Mouse (Mus musculus) layer of hippocampus, adult 18-20 months (tissue): ENCODE results near the gene Rbms3. TPM values are rescaled to one million over a fixed set of nuclear protein-coding genes. Genes with fewer than 3 reads are reported as not detected.
A peak's percentile ranks its signal among the peaks of the same experiment; 100 is the strongest.

ENCODE experiments used
- DNase-seq, 2 experiments: peaks; one replicate each; pipeline ENCODE4 v3.0.0; 2022; ENCODE audit warnings: low spot score in 2 of 2
- total RNA-seq, 2 experiments: library from RNA; stranded (reverse); gene quantifications; 2 replicates each; pipeline ENCODE4 v1.2.3; 2021

The Rbms3 gene
- total RNA-seq, 2 experiments from 2014 or later, result 14.8 to 16.6 TPM

DNA sequence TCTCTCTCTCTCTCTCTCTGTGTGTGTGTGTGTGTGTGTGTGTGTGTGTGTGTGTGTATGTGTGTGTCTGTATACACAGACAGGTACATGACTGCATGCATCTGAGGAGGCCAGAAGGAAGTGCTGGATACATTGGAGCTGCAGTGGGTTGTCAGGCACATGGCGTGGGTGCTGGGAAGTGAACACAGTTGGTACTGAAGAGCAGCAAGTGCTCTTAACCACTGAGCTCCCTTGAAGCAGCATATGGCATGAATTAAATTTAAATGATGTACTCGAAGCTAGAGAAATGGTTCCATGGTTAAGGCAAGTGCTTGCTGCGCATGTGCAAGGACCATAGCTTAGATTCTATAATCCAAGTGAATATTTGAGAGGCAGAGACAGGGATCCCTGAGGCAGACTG, 772.6 kb downstream of the Rbms3 start:
- peak; percentile 63 to 74 for DNase-seq

DNA sequence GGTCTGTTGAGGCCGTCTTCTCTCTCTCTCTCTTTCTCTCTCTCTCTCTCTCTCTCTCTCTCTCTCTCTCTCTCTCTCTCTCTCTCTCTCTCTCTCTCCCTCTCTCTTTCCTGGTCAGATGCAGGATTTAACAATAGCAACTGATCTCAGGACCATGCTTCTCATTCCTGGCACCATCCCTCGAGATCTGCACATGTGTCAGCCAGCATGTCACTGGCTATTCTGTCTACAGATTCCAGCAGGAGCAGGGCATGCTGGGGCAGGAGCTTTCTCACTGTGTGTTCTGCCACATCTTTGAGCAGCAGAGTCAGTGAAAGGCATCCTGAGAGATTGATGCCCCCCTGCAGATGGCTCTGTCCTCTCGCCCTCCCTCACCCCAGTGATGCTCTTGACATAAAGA, 774.0 kb downstream of the Rbms3 start:
- DNase-seq, result no peak

DNA sequence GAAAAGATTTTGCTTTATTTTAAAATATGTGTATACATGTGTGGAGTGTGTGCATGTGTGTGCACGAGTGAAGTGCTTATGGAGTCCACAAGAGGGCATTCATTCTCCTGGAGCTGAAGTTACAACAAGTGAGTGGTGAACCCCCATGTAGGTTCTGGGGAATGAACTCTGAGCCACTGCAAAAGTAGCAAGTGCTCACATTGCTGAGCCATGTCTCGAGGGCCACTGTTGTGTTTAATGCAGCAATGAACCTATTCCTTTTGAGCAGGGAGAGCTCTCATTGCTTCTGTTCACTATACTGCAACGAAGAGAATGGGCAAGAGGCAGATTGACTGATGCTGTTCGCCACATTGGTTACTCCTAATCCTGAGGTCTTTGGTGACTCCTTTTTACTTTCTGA, 780.8 kb downstream of the Rbms3 start:
- no peak for DNase-seq

DNA sequence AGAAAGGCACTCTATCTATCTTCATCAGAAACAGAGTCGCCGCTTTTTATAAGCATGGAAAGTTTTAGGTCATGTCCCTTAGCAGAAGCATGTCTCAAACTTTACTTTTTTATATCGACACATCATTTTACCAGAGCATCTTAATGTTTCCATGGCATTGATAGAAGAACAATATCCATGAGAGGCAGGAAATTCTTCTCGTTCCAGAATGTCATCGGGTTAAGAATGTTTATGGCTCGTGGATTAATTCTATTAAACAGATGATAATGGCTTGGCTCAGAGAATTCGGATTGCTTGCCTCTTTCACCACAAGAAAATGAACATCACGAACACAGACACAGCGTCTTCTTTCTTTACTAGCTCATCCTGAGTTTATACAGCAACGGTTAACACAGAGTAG, 781.5 kb downstream of the Rbms3 start:
- DNase-seq, result no peak

DNA sequence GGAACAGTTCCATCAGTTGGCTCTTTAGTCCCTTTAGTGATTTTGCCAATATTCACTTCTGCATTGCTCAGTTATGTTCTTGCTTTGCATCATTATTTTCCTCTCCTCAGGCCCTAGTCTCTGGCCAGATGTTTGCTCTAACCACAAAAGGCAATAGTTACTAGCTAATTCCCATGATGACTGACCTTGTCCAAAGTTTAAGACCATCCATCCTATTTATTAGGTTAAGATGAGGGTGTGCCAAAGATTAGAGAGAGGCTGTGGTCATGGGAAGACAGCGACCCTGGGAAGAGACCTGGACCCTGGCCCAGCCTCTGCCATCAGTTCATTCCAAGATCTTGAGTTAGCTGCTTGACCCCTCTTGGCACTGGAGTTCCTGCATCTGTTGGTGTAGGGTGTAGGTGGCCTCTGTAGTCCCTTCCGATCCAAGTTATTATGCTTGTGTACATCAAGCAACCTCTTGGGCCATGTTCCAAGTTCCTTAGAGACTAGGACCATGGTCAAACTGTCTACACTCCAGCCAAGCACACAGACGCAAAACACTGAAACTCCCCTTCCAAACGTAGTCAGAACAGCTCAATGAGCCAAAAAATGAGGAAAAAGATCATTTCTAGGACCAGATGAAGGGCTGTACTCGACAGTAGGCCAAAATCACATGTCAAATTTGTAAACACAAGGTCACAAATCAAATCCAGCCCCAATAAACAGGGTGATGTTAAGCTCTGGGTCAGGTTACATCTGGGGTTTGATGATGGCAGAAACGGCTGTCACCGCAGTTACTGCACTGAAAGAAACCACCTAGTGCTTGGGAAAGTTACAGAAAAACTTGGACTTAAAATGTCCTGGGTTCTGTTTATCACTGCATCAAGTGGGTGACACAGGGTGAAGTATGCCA, 782.2 kb downstream of the Rbms3 start:
- no peak for DNase-seq

DNA sequence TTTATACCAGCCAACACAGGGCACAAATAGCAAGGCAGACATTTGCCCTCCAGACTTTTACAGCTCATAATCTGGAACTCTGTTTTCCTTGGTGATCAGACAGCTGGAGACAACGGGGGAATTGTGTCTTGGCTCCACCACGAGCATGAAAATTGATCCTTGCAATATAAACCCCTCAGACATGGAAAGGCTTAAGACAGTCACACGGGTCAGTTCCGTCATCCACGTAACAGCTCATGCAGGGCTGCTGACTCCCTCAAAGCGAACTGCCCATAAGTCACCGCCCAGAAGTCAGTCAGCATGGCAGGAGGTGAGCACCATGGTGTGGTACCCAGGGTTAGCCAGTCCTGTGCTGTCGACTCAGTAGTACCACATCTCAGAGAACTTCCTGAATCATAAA, 794.8 kb downstream of the Rbms3 start:
- no peak for DNase-seq

DNA sequence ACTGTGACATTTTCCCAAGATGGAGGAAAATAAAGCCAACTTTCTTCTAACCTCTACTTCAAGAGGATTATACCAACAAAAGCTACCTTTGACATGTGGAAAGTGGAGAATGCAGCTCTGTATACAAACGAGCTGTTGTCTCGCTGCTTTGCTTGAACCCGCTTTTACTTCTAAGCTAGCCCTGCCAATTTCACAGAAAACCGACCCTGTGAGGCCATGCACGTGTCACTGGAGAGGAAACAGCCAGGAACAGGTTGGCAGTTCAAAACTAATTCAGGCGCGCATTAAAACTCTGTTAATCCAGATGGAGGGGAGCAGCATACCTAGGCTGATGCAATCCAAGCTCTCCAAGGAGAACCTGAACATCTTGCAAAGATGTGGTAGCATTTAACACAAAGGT, 796.0 kb downstream of the Rbms3 start:
- no peak for DNase-seq

DNA sequence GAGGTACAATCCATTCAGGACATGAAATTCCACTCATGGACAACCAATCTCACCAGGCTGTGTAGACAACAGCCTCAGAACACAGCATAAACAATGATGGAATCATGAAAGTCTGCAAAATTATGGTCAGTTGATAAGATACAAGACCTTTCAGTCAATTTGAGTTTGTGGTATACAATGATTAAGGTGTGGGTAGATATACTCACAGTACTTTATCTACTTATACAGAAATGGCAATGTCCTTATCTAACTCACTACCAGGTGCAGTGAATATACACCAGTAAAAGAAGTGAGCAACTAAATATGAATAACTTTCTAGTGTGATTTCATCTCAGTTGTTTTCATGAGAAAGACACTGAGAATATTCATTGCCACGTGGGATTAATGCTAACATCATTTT, 796.9 kb downstream of the Rbms3 start:
- DNase-seq, result no peak

DNA sequence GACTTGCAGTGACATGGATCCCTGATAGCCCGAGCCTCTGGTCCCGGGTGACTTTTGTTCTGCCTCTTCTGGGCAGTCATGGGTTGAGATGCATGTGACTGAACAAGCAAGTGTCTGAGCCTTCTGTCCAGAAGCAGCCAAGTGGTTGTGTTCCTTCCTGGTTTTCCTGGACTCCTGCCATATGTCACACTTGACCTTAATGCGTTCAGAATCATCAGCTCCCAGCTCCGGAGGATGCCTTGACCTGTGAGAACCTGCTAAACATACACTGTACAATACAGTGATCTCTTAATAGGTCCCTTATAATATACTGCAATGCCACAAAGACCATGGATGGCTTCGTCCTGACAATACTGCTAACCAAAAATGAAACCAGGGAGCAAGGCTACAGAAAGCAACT, 798.3 kb downstream of the Rbms3 start:
- DNase-seq, result no peak

DNA sequence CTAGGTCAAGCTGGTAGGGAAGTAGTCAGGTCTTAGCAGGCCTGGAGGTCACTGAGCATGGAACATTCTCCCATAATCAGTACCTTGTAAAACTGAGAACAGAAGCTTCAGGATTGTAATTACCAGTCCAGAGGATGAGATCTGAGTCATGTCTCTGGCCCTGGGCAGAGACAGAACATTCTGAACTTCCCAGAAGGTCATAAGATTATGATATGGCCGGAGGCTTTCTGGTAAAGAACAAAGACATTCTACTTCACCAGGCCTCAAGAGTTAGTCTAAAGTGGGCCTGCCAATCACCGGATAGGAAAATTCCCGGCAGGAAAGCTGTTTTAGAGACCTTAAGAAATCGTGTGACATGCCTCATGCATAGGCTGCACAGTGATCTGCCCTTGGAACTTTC, 799.8 kb downstream of the Rbms3 start:
- no peak for DNase-seq

DNA sequence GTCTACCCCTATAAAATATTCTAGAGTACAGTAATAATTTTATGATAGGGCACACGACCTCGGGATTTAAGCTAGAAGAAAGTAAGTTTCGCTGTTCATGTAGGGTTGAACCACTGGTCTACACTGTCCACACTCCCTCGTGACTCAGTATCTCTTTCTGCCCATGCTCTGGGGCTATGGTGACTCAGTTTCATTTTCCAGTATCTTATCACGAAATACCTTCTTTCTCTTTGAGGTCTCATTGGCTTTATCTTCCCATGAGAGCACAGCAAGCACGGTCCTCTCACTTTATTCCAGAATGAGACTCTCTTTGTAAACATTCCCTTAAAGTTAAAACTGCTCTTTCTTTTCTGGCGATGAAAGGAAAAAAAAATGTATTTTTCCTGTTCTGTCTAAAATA, 808.1 kb downstream of the Rbms3 start:
- no peak for DNase-seq

DNA sequence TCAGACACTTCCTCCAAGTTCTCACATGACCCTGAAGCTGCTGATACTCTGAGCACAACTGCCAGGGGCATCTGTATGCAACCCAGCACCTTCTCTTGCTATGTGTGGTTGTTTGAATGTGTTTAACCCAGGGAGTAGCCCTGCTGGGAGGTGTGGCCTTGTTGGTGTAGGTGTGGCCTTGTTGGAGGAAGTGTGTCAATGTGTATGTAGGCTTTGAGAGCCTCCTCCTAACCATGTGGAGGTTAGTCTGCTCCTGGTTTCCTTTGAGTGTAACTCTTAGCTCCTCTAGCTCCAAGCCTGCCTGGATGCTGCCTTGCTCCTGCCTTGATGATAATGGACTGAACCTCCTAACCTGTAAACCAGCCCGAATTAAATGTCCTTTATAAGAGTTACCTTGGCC, 812.5 kb downstream of the Rbms3 start:
- no peak for DNase-seq

DNA sequence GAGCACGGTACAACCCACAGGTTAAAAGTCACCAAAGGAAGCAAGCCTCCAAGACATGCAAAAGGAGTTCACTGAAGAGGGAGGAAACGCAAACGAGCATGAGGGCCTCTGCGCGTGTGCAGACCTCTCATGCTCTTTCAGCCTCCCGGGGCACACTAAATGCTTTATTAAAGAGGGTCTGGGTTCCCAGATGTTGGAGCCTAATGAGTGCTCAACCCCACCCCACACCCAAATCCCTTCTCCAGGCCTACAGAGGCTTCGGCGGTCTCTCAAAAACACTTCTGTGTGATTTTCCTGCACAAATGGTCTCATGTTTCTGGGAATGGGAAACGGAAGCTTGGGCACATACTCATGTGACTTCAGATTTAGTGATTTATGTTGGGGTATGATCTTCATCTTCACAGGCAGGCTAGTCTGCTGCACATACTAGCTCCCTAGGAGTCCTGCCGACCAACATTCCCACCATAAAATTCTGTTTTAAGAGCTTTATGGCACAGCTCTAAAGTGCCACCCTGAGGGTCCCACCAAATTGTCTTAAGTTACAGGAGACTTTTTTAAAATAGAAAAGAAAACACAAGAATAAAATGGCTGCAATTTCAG, 815.1 kb downstream of the Rbms3 start:
- no peak for DNase-seq

DNA sequence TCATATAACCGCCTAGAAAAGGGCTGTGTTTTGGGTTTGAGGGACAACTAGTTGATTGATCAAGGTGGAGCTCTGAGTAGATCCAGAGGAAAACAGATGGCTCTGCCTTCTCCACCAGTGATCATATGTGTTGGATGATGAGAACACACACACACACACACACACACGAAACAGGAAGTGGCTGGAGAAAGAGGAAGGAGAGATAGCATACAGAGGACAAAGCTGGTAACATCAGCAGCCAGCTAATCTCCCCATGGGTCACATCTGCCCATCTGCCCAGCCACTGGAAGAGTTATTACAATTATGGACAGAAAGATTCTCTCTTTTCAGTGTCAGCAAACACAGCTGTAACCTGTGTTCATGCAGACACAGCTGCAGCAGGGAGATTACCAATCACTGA, 816.3 kb downstream of the Rbms3 start:
- no peak for DNase-seq

DNA sequence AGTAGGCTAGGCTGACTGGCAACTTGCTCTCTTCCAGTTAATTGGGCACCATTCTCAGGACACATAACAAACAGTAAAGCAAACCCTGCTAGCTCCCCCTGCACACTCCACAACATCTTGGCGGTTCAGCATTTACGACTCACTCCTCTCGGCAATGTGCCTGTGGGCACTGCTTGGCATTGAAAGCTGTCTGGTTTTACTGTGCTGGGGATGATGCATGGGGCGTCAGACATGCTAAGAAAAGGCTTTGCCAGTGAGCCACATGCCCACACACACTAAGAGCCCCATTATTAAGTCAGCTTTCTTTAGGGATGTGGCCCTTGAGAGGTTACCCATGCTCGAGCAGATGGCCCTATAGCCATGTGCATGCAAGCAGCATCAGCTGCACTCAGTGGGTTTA, 820.5 kb downstream of the Rbms3 start:
- no peak for DNase-seq

DNA sequence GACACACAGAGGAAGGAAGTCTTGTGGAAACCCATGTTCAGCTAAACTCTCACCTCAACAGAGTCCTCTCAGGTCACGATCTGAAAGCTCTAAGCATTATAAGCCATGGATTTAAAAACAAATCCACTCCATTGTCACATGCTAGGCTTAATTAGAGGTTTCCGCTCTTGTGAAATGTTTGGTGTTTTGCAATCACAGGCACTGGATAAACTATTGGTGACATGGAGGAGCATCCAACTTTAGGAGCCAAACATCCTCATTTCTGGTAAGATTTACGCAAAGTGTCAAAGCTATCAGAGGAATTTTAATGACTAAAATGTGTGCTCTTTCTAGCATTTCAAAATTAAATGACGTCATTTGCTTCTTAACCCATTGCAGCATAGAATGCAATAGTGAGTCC, 821.3 kb downstream of the Rbms3 start:
- DNase-seq, result no peak

DNA sequence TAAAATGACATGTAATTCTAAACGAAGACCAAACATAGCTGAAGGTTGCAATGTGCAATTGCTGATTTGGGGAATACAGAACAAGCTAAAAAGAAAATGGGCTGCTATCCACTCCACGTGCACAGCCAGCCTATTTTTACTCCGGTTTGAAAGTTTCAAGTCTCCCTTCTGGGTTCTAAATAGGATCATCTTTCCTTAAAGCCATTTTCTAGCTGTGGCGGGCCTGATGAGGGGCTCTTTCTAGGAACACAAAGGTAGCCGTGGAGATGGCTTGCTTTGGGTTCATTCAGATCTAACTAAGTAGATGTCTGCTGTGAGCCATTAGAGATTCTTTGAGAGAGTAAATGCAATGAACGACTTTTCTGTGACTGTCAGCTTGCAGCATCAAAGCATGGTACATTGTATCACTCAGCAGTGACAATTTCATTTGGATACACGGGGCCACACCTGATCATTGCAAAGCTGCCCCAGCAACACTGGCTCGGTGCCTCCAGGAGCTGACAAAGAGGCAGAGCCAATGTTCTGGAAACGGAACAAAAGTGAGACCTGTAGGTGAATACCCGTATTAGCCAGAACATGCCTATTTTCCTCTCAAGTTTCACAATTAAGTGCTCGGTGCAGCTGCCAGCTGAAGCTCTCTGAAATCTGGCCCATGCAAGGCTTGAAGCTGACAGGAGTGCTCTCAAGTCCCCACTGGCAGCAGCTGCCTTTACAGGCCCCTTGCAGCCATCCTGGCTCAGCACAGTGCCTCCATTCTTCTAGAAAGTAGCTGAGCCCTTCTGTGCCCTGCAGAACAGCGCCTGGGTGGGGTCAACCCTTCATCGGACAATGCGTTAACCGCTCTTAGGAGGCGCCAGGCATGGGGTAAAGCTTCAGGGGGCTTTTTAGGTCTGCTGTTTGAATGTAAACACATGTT, 822.3 kb downstream of the Rbms3 start:
- DNase-seq, result no peak

DNA sequence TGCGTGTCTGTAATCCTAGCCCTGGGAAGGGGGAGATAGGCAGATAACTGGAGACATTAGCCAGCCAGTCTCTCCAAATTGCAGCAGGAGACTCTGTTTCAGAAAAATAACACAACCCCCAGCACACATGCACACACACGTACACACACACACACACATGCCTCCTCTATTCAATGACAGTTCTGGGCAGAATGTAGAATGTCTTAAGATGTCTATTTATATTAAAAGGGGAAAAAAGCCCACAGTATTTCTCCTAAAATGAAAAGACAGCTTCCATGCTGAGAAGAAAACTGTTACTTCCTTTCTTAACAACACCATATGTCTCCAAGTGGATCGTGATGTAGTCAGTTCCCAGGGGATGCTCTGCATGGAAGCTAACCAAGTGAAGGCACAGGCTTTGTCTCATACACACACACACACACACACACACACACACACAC, 826.4 kb downstream of the Rbms3 start:
- DNase-seq, result no peak

DNA sequence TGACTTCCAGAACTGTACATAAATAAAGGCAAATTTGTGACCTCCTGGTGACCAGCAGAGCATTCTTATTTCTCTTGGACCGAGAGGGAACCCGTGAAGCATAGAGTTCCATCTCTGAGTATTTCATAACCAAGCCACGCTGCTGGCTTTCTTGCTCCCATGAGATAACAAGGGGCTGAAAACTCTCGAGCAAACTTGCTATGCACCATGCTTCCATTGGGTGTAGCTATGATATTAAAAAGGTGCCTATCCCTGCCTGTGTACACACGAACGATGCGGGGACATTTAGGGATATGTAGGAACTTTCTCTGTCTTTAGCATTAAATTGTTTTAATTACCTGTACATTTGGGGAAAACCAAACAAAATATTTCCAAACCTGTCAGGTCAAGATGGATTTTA, 827.1 kb downstream of the Rbms3 start:
- DNase-seq, result peak in 1 of 2 experiments; percentile 46

DNA sequence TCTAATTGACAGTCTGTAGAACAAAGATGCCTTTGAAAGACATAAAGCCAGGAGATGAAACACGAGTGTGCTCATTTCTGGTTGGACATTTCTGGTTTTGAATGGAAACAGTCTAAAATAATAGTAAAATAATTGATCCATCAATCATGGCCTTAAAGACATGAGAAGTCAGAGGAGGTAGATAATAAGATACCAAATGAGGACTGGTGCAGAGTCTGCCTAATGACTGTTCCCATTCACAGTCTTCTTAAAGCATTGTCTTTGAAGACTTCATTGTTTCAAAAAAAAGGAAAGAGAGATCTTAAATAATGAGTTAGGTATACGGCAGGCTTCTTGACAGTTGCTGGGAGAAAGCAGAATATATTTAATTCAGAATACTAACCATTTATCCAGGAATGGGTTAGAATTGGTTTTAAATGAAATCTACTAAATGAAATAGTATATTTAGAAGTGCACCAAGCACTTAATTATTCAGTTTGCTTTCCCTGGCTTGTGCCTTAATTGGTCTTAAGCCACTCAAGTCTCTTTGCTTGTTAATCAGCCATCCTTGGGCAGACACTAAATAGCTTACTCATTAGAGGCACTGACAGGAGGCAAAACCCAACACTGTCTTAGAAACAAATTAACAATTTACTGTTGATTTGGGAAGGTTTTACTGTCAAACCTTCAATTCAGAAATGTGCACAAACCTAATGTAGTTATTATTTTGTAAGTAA, 834.3 kb downstream of the Rbms3 start:
- DNase-seq, result no peak

DNA sequence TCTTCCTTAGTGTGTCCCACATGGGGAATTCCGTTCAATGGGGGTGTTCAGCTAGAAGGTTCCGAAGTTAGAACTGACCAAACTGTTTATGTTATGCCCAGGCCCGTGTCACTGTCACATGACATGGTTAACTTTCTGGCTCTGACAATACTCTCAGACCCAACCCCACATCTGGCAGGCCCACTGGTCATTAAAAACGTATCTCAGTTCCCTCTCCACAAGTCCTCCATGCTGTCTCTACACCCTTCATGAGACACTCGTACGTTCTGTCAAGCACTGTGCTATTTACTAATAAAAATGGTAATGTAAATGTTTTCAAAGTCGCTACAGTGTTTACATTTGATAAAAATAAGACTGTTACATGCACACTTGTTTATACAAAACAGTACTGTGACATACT, 837.9 kb downstream of the Rbms3 start:
- DNase-seq, result no peak
